Mouse (Mus musculus) limb, embryonic 11.5 days (tissue): ENCODE data around the gene Sez6. TPM values are rescaled to one million over a fixed set of nuclear protein-coding genes. Genes with fewer than 3 reads are reported as not detected.

Source experiments
- ATAC-seq: fragments of 200-750 bp; cut with Nextera tagmentation; 2 replicates; pipeline ENCODE4 v1.8.0; 2017; ENCODE audit warnings: low read depth; ENCODE audit not compliant: insufficient number of reproducible peaks, low FRiP score, low TSS enrichment
- DNase-seq: peaks from one replicate; pipeline ENCODE4 v3.0.0-alpha.2; 2015; ENCODE audit warnings: low spot score
- H3K27ac ChIP-seq: fragments of 300-500 bp; sonication (generic); replicated peaks from 2 replicates; pipeline ENCODE4 v1.5.1; 2014; ENCODE audit warnings: low read depth, mild to moderate bottlenecking, low read length
- H3K27me3 ChIP-seq: fragments of 300-500 bp; sonication (generic); 2 replicates; pipeline ENCODE4 v1.6.1; 2014; ENCODE audit warnings: mild to moderate bottlenecking, low read length, mixed read lengths; ENCODE audit not compliant: control insufficient read depth, insufficient read depth
- H3K36me3 ChIP-seq: fragments of 300-500 bp; sonication (generic); 2 replicates; pipeline ENCODE4 v1.6.1; 2014; ENCODE audit warnings: mild to moderate bottlenecking, low read length, moderate library complexity, mixed read lengths; ENCODE audit not compliant: control insufficient read depth, insufficient read depth
- H3K4me1 ChIP-seq: fragments of 300-500 bp; sonication (generic); 2 replicates; pipeline ENCODE4 v1.6.1; 2014; ENCODE audit warnings: low read length, mixed read lengths; ENCODE audit not compliant: control insufficient read depth, insufficient read depth
- H3K4me2 ChIP-seq: fragments of 300-500 bp; sonication (generic); 2 replicates; pipeline ENCODE4 v1.6.1; 2014; ENCODE audit warnings: low read depth, mild to moderate bottlenecking, moderate library complexity; ENCODE audit not compliant: severe bottlenecking
- H3K4me3 ChIP-seq: fragments of 300-500 bp; sonication (generic); 2 replicates; pipeline ENCODE4 v1.5.1; 2014; ENCODE audit warnings: low read depth, low read length
- H3K9ac ChIP-seq: fragments of 300-500 bp; sonication (generic); 2 replicates; pipeline ENCODE4 v1.6.1; 2014; ENCODE audit warnings: mild to moderate bottlenecking, low read length
- H3K9me3 ChIP-seq: fragments of 300-500 bp; sonication (generic); 2 replicates; pipeline ENCODE4 v1.6.1; 2016; ENCODE audit warnings: low read length; ENCODE audit not compliant: control insufficient read depth
- WGBS: fragments of 180-500 bp; shearing (Covaris S2); extraction: QIAGEN DNeasy Blood & Tissue Kit; methylation state at CpG from one replicate; pipeline ENCODE4 v1.1.7; 2014; 5-methylcytosine and 5-hydroxymethylcytosine counted together
- polyA plus RNA-seq: library from polyadenylated mRNA; unstranded; fragments of >200 nt; fragmentation: Nextera tagmentation; extraction: Ambion mirVana; gene quantifications from 2 replicates; pipeline ENCODE4 v1.2.1, GENCODE M21; 2014

Sez6 gene
- polyA plus RNA-seq, 1 experiment from 2014 or later, result 0.23 TPM

- Histone ChIP-seq H3K27me3 (peaks cover 30% of the 10 kb centered on the region), H3K4me1 (peaks cover 7% of the 10 kb centered on the region), H3K4me3 (no peak overlapping the region)
Measured at GRCm38 (mm10) chr11:77893283-77893682, 37.3 kb upstream of the Sez6 start.

GRCm38 (mm10) chr11:77893787-77894718, 36.5 kb upstream of the Sez6 start, which contains the start of gene Pipox:
Gene Pipox (minus strand): TSS chr11:77894096.
- Histone ChIP-seq H3K27ac (no peak within 1 kb of the TSS), H3K27me3 (peaks cover 32% of the 10 kb centered on the region), H3K4me3 (no peak within 1 kb of the TSS), H3K9ac (no peak within 1 kb of the TSS), H3K9me3 (no peaks in the 10 kb centered on the region), H3K4me1 (peaks cover 7% of the 10 kb centered on the region), H3K36me3 (no peaks in the 10 kb centered on the region), H3K4me2 (0 out of 2 replicates have a peak within 1 kb of the TSS, but pooled peaks have one; percentile 1)
- 34% methylated on average over 11 of the region's 11 CpGs for WGBS
- ATAC-seq (no peak), DNase-seq (peak; percentile 71)

More at GRCm38 (mm10) chr11:77893283-77893682, 37.3 kb upstream of the Sez6 start:
- 32% methylated on average over 6 of the region's 6 CpGs for WGBS
- DNase-seq, result no peak
- Histone ChIP-seq H3K9me3 (no peaks in the 10 kb centered on the region), H3K27ac (no peak overlapping the region), H3K4me2 (no peak overlapping the region), H3K9ac (no peak overlapping the region), H3K36me3 (no peaks in the 10 kb centered on the region)
- ATAC-seq, result no peak

- Histone ChIP-seq H3K9ac (no peak overlapping the region), H3K27ac (no peak overlapping the region), H3K36me3 (no peaks in the 10 kb centered on the region), H3K9me3 (no peaks in the 10 kb centered on the region), H3K4me1 (peaks cover 7% of the 10 kb centered on the region), H3K4me2 (no peak overlapping the region), H3K4me3 (no peak overlapping the region), H3K27me3 (peaks cover 32% of the 10 kb centered on the region)
- DNase-seq (no peak), ATAC-seq (no peak)
- 84% methylated on average over 2 of the region's 2 CpGs for WGBS
Measured at GRCm38 (mm10) chr11:77894967-77895366, 35.6 kb upstream of the Sez6 start.

GRCm38 (mm10) chr11:77896011-77896410, 34.6 kb upstream of the Sez6 start:
- Histone ChIP-seq H3K9me3 (no peaks in the 10 kb centered on the region), H3K27me3 (peaks cover 33% of the 10 kb centered on the region), H3K4me2 (no peak overlapping the region), H3K9ac (no peak overlapping the region), H3K4me3 (no peak overlapping the region), H3K4me1 (peaks cover 7% of the 10 kb centered on the region), H3K27ac (no peak overlapping the region), H3K36me3 (no peaks in the 10 kb centered on the region)
- no peak for ATAC-seq
- DNase-seq, result no peak
- WGBS, result 92% methylated on average over 9 of the region's 9 CpGs

- DNase-seq, result no peak
- 66% methylated on average over 6 of the region's 6 CpGs for WGBS
- Histone ChIP-seq H3K27ac (no peak overlapping the region), H3K9ac (no peak overlapping the region), H3K4me2 (no peak overlapping the region), H3K4me1 (peaks cover 8% of the 10 kb centered on the region), H3K36me3 (no peaks in the 10 kb centered on the region), H3K27me3 (peaks cover 34% of the 10 kb centered on the region), H3K9me3 (no peaks in the 10 kb centered on the region), H3K4me3 (no peak overlapping the region)
- no peak for ATAC-seq
Measured at GRCm38 (mm10) chr11:77896480-77896819, 34.1 kb upstream of the Sez6 start.

- H3K9ac ChIP-seq, result no peak overlapping the region
- peaks cover 34% of the 10 kb centered on the region for H3K27me3 ChIP-seq
- no peak for DNase-seq
- no peak overlapping the region for H3K4me2 ChIP-seq
- H3K27ac ChIP-seq, result no peak overlapping the region
- H3K36me3 ChIP-seq, result no peaks in the 10 kb centered on the region
- H3K4me1 ChIP-seq, result peaks cover 13% of the 10 kb centered on the region
- no peak overlapping the region for H3K4me3 ChIP-seq
- no peak for ATAC-seq
- no peaks in the 10 kb centered on the region for H3K9me3 ChIP-seq
- WGBS, result 25% methylated on average over 23 of the region's 23 CpGs
Measured at GRCm38 (mm10) chr11:77896820-77897805, 33.5 kb upstream of the Sez6 start.

GRCm38 (mm10) chr11:77900187-77900586, 30.4 kb upstream of the Sez6 start:
- H3K4me1 ChIP-seq, result peaks cover 5% of the 10 kb centered on the region; the same call in 1 of the 2 replicates
- DNase-seq (no peak), ATAC-seq (no peak)
- no peaks in the 10 kb centered on the region for H3K9me3 ChIP-seq
- H3K27ac ChIP-seq, result no peak overlapping the region
- no peaks in the 10 kb centered on the region for H3K36me3 ChIP-seq
- no peak overlapping the region for H3K9ac ChIP-seq
- 92% methylated on average over 3 of the region's 3 CpGs for WGBS
- no peak overlapping the region for H3K4me2 ChIP-seq
- H3K27me3 ChIP-seq, result peaks cover 30% of the 10 kb centered on the region
- H3K4me3 ChIP-seq, result no peak overlapping the region

GRCm38 (mm10) chr11:77900696-77901095, 29.9 kb upstream of the Sez6 start:
- Histone ChIP-seq H3K4me1 (peaks cover 5% of the 10 kb centered on the region; the same call in 1 of the 2 replicates), H3K27ac (no peak overlapping the region), H3K9ac (no peak overlapping the region), H3K4me2 (no peak overlapping the region), H3K9me3 (no peaks in the 10 kb centered on the region), H3K27me3 (peaks cover 27% of the 10 kb centered on the region), H3K36me3 (no peaks in the 10 kb centered on the region), H3K4me3 (no peak overlapping the region)
- no peak for DNase-seq
- 90% methylated on average over 4 of the region's 4 CpGs for WGBS
- no peak for ATAC-seq
